Mouse (Mus musculus) lung, adult 2 months (tissue): ENCODE results near the gene Pdlim1.

Experiments used
- CTCF ChIP-seq: fragments of 200-500 bp; IDR thresholded peaks from 2 replicates; pipeline ENCODE4 v1.5.1; 2011; ENCODE audit warnings: mild to moderate bottlenecking, low read length, control low read depth; ENCODE audit not compliant: insufficient read depth
- POLR2A ChIP-seq: fragments of 200-500 bp; IDR thresholded peaks from 2 replicates; pipeline ENCODE4 v1.6.1; 2011; ENCODE audit warnings: low read depth, mild to moderate bottlenecking, control low read depth, low read length, borderline replicate concordance; ENCODE audit errors: extremely low read depth

DNA sequence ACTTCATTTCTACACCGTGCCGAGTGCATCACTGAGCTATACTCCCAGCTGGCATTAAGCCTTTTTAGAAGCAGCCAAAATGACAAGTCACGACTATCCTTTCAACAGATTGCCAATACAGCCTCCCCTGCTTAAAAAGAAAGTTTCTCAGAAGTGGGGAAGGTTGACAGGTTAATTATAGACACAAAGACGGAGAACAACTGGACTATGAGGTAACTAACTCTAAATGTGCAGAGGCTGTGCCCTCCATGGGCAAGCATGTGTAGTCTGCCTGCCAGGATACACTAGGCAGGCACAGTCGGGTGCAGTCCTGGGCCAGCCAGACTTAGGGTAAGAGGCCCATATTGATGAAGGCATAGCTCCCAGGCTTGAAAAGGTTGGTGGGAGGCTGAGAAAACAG, 2.1 kb downstream of the Pdlim1 start:
- TF ChIP-seq CTCF = no peak
- TF ChIP-seq POLR2A = no peak
